Mouse (Mus musculus): ENCODE results near the gene Nup210l.
A peak's percentile ranks its signal among the peaks of the same experiment; 100 is the strongest.

Nup210l gene

GRCm38 (mm10) chr3:90103938-90104337 is at the start of gene Nup210l:
Gene Nup210l (plus strand): TSS chr3:90104132.
- no peak for DNase-seq (ENCODE audit: low read depth)

GRCm38 (mm10) chr3:90061549-90061948 is 42.4 kb upstream of the Nup210l start:
- DNase-seq (ENCODE audit: low read depth): no peak

- DNase-seq (ENCODE audit: low read depth): no peak
Measured at GRCm38 (mm10) chr3:90062539-90062938, 41.4 kb upstream of the Nup210l start.

GRCm38 (mm10) chr3:90064383-90064782 is 39.5 kb upstream of the Nup210l start:
- no peak for DNase-seq (ENCODE audit: low read depth)

- no peak for DNase-seq (ENCODE audit: low read depth)
Measured at GRCm38 (mm10) chr3:90065553-90065952, 38.4 kb upstream of the Nup210l start.

- no peak for DNase-seq (ENCODE audit: low read depth)
Measured at GRCm38 (mm10) chr3:90067851-90068250, 36.1 kb upstream of the Nup210l start.

- no peak for DNase-seq (ENCODE audit: low read depth)
Measured at GRCm38 (mm10) chr3:90069688-90070087, 34.2 kb upstream of the Nup210l start.

GRCm38 (mm10) chr3:90072294-90072693 is 31.6 kb upstream of the Nup210l start, which contains the start of gene Tpm3:
Gene Tpm3 (plus strand): TSS chr3:90072649.
- no peak for DNase-seq (ENCODE audit: low read depth)

GRCm38 (mm10) chr3:90076921-90077716 is 26.8 kb upstream of the Nup210l start:
- peak; percentile 82 for DNase-seq (ENCODE audit: low read depth)

- no peak for DNase-seq (ENCODE audit: low read depth)
Measured at GRCm38 (mm10) chr3:90078224-90078623, 25.7 kb upstream of the Nup210l start.

GRCm38 (mm10) chr3:90079133-90079762 is 24.7 kb upstream of the Nup210l start:
- DNase-seq (ENCODE audit: low read depth): peak; percentile 94

GRCm38 (mm10) chr3:90079763-90080497 is 24.0 kb upstream of the Nup210l start:
- peak; percentile 55 for DNase-seq (ENCODE audit: low read depth)

GRCm38 (mm10) chr3:90080498-90080863 is 23.5 kb upstream of the Nup210l start:
- peak; percentile 38 for DNase-seq (ENCODE audit: low read depth)

- peak; percentile 17 for DNase-seq (ENCODE audit: low read depth)
Measured at GRCm38 (mm10) chr3:90081365-90082240, 22.3 kb upstream of the Nup210l start.

GRCm38 (mm10) chr3:90083034-90083433 is 20.9 kb upstream of the Nup210l start:
- no peak for DNase-seq (ENCODE audit: low read depth)

- no peak for DNase-seq (ENCODE audit: low read depth)
Measured at GRCm38 (mm10) chr3:90083698-90084324, 20.1 kb upstream of the Nup210l start.

- DNase-seq (ENCODE audit: low read depth): no peak
Measured at GRCm38 (mm10) chr3:90084790-90085189, 19.1 kb upstream of the Nup210l start.

GRCm38 (mm10) chr3:90085281-90085680 is 18.7 kb upstream of the Nup210l start:
- DNase-seq (ENCODE audit: low read depth): no peak

GRCm38 (mm10) chr3:90086068-90086467 is 17.9 kb upstream of the Nup210l start:
- DNase-seq (ENCODE audit: low read depth): no peak

- no peak for DNase-seq (ENCODE audit: low read depth)
Measured at GRCm38 (mm10) chr3:90088617-90089016, 15.3 kb upstream of the Nup210l start.

- no peak for DNase-seq (ENCODE audit: low read depth)
Measured at GRCm38 (mm10) chr3:90090892-90091291, 13.0 kb upstream of the Nup210l start.
